Mouse (Mus musculus) E14TG2a.4 (cell line): Measurements from ENCODE around the gene Pth.

Experiments used
- CTCF ChIP-seq: conservative IDR thresholded peaks from 2 replicates; pipeline ENCODE4 v1.5.1; 2014; ENCODE audit warnings: low read length
- NANOG ChIP-seq: IDR thresholded peaks from 2 replicates; pipeline ENCODE4 v1.6.1; 2014; ENCODE audit warnings: borderline replicate concordance, low read length, mixed read lengths
- POU5F1 ChIP-seq: IDR thresholded peaks from 2 replicates; pipeline ENCODE4 v1.6.1; 2014; ENCODE audit warnings: low read length, borderline replicate concordance

GRCm38 (mm10) chr7:113347271-113347670 is 41.1 kb downstream of the Pth start:
- TF ChIP-seq CTCF (no peak), POU5F1 (no peak), NANOG (no peak)
